Mouse (Mus musculus) adrenal gland, adult 10 weeks (tissue): ENCODE data around the gene Itga1. TPM values are rescaled to one million over a fixed set of nuclear protein-coding genes. Genes with fewer than 3 reads are reported as not detected.

Source experiments
- polyA plus RNA-seq: library from polyadenylated mRNA; stranded (reverse); fragments of 350-450 nt; fragmentation: Illumina TruSeq; extraction: RNeasy Lipid Tissue Mini Kit (QIAGEN cat#74804); gene quantifications from one replicate; pipeline ENCODE4 v1.2.3, GENCODE M21; 2014; ENCODE audit warnings: low read depth, low replicate concordance

Itga1 gene
- 48.2 TPM for polyA plus RNA-seq

DNA sequence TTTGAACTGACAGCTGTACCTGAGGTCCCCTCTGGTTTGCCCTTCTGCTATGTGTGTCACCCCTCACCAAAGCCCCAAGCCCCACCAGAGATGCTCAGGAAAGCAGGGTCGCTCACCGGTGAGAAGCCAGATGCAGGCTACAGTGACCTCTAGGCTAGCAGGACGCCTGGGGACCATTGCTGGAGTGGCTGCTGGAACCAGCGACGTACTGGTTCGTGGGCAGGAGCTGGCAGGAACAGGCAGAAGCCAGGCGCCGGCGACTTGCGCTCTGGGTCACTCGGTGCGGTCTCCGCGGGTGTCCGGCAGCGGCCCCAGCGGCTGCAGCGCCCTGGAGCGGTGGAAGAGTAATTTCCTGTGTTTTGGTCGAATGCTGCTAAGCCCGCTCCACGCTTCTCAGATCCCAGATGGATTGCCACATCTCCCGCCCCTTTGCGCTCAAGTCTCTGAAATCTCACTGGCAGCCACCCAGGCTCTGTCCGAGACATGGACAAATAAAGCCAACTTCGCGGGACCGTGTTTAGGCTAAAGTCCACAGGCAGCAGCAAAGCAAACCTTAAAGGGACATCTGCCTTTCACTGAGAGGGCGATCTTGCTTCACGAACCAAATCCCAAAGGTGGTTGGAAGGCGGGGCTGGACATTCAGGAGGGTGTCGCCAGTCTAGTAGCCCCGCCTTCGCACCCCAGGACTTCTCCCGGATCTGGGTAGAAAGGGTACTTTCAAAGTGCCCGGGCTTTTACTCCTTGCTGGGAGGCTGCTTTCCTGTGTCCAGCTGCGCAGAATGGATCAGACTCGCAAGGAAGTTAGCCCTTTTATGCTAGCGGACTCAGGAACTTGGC is at the start of gene Itga1, which contains the start of gene Gm49395:
Gene Itga1, minus strand, starts transcription at position 610 of the 837 bp plus-strand sequence.
Gene Gm49395, minus strand, starts transcription at position 567 of the 837 bp plus-strand sequence.

DNA sequence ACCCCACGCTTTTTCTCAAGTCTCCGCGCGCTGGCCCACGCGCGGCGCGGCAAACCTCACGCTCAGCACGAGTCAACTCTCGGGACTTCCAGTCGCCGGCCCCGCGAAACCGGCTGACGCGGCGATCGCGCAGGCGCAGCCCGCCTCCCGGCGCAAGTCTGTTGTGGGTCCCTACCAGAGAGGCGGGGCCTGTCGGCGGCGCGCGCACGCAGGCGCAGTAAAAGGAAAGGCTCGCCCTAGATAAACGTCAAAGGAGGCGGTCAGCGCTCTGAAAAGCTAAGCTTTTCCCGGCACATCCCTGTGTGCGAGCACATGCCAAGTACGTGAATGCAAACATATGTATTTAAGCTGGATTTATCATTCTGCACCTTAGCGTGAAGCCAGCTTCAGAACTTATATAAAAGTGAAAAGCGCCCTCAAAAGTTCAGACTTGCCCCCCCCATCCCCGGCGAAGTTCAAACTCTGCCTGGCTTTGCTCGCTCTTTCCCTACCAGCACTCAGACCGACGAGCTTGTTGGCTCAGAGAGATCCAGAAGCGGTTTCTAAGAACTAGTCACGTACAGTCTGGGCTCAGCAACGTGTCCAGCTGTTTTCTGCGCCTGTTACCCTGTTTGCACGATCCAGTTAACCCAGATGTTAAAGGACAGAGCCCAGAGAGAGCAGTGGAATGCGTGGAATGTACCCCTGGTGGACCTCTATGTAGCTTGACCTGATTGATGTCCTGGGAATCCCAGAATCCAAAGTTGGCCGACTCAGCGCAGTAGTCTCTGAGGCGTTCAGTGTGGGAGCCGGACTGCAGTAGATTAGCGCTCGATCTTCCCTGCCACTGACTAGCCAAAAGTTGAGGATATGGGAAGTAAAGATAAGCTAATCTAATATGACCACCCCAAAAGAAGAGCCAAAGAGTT is 11.4 kb downstream of the Itga1 start, which contains the start of gene Pelo:
Gene Pelo, minus strand, starts transcription at position 118 of the 908 bp plus-strand sequence.

DNA sequence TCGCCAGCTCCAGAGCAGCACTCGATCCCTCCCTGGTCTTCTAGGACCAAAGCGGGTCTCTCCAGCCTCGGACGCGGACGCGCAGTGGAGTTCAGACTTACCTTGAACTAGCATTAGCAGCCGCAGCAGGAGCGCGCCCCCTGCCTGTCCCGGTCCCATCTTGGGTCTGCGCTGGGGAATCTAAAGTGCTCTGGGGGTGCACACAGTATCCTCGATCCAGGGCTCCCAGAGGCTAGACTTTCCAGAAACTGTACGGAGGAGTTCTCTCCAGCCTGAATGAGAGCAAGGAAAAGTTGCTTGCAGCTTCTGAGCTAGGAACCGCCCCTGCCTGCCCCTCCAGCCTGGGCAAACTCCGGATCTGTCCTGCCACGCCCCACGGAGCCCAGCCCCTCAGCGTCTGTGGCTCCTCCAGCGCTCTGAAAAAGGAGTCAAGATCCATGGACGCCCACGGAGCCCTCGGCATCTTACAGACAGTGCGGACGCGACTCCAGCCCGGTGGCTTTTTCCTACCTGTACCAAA is 169.9 kb downstream of the Itga1 start, which contains the start of gene Itga2:
Gene Itga2, minus strand, starts transcription at position 326 of the 520 bp plus-strand sequence.

Other genes with a start within 250 kb of the Itga1 start
- gene Itga2, start 169.9 kb downstream of the Itga1 start, polyA plus RNA-seq: 6.6 TPM
- gene Pelo, start 11.8 kb downstream of the Itga1 start, polyA plus RNA-seq: 0.47 TPM
- gene Gm49395, start within 50 bp of the Itga1 start, polyA plus RNA-seq: 4.6 TPM